Mouse (Mus musculus) layer of hippocampus, postnatal 25 days (tissue): ENCODE data around the gene Prpf38b. TPM values are rescaled to one million over a fixed set of nuclear protein-coding genes. Genes with fewer than 3 reads are reported as not detected.
A peak's percentile ranks its signal among the peaks of the same experiment; 100 is the strongest.
"Not testable (repeated sequence)": the region's sequence is repeated elsewhere in the genome, so short reads cannot be mapped to it uniquely, and the experiment has no call there.

Experiments
- DNase-seq, 2 experiments: peaks; one replicate each; pipeline ENCODE4 v3.0.0; 2022; ENCODE audit warnings: mixed read lengths in 2 of 2, low spot score in 1 of 2; ENCODE audit errors: extremely low spot score in 1 of 2
- total RNA-seq, 2 experiments: library from RNA; stranded (reverse); gene quantifications; 2 replicates each; pipeline ENCODE4 v1.2.3; 2021

Gene Prpf38b
- total RNA-seq, 2 experiments from 2014 or later: 36.4 to 50.8 TPM

- no peak for DNase-seq
Observed at GRCm38 (mm10) chr3:108902038-108902437, 9.5 kb downstream of the Prpf38b start.

GRCm38 (mm10) chr3:108900681-108901080, 10.8 kb downstream of the Prpf38b start:
- no peak for DNase-seq

GRCm38 (mm10) chr3:108900147-108900546, 11.4 kb downstream of the Prpf38b start:
- DNase-seq: no peak

- DNase-seq: no peak
Observed at GRCm38 (mm10) chr3:108898640-108899039, 12.9 kb downstream of the Prpf38b start.

- DNase-seq: no peak
Observed at GRCm38 (mm10) chr3:108892914-108893313, 18.6 kb downstream of the Prpf38b start.

- DNase-seq: no peak
Observed at GRCm38 (mm10) chr3:108892080-108892479, 19.4 kb downstream of the Prpf38b start.

GRCm38 (mm10) chr3:108889908-108890307, 21.6 kb downstream of the Prpf38b start, which contains the start of gene Fndc7:
TSS of gene Fndc7 (minus strand) at chr3:108890008.
- DNase-seq: no peak

- DNase-seq: no peak
Observed at GRCm38 (mm10) chr3:108887618-108887975, 23.9 kb downstream of the Prpf38b start.

GRCm38 (mm10) chr3:108886934-108887617, 24.5 kb downstream of the Prpf38b start:
- DNase-seq: no peak

GRCm38 (mm10) chr3:108885686-108886530, 25.6 kb downstream of the Prpf38b start:
- no peak for DNase-seq

- DNase-seq: no peak
Observed at GRCm38 (mm10) chr3:108884706-108885289, 26.7 kb downstream of the Prpf38b start.

- DNase-seq: no peak
Observed at GRCm38 (mm10) chr3:108883067-108883466, 28.5 kb downstream of the Prpf38b start.

GRCm38 (mm10) chr3:108881873-108882272, 29.7 kb downstream of the Prpf38b start:
- not testable (repeated sequence) for DNase-seq

GRCm38 (mm10) chr3:108880544-108881507, 30.7 kb downstream of the Prpf38b start:
- peak in 1 of 2 experiments; percentile 27 for DNase-seq

GRCm38 (mm10) chr3:108879836-108880435, 31.6 kb downstream of the Prpf38b start:
- no peak for DNase-seq

- no peak for DNase-seq
Observed at GRCm38 (mm10) chr3:108879129-108879528, 32.4 kb downstream of the Prpf38b start.

- no peak for DNase-seq
Observed at GRCm38 (mm10) chr3:108870631-108871030, 40.9 kb downstream of the Prpf38b start.

- DNase-seq: no peak
Observed at GRCm38 (mm10) chr3:108867449-108867848, 44.1 kb downstream of the Prpf38b start.

GRCm38 (mm10) chr3:108865676-108866075, 45.9 kb downstream of the Prpf38b start:
- no peak for DNase-seq

- DNase-seq: no peak
Observed at GRCm38 (mm10) chr3:108865129-108865528, 46.4 kb downstream of the Prpf38b start.
